Mouse (Mus musculus) embryo, embryonic 10.5 days (tissue): ENCODE data around the gene Psmd11.
A peak's percentile ranks its signal among the peaks of the same experiment; 100 is the strongest.
"Not testable (repeated sequence)": the region's sequence is repeated elsewhere in the genome, so short reads cannot be mapped to it uniquely, and the experiment has no call there.

Experiments used
- DNase-seq: peaks from one replicate; pipeline ENCODE4 v3.0.0-alpha.2; 2015; ENCODE audit warnings: low spot score

The Psmd11 gene

DNA sequence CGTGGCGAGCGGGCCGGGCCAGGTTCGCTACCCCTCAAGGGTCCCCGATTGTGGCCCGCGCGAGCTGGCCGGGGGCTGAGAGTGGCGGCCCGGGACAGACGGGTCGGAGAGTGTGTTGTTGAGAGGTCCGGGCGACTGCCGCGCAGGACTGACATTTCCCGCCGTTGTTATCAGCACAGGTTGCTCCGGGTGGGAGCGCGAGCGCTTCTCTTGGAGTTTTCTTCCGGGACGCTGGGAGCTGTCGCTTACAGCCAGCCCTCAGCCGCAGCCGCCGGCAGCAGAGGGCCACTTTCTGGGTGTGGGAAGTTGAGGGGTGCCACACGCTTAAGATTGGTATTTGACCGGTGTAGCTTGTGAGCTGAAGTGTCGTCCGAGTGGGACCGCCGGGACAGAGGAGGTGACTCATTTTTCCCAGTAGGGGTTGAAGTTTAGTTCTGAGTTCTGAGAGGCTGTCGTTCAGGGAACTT lies 627 bp downstream of the Psmd11 start:
- DNase-seq, result peak; percentile 41

GRCm38 (mm10) chr11:80429500-80430166 lies 1.2 kb downstream of the Psmd11 start:
- DNase-seq, result no peak

DNA sequence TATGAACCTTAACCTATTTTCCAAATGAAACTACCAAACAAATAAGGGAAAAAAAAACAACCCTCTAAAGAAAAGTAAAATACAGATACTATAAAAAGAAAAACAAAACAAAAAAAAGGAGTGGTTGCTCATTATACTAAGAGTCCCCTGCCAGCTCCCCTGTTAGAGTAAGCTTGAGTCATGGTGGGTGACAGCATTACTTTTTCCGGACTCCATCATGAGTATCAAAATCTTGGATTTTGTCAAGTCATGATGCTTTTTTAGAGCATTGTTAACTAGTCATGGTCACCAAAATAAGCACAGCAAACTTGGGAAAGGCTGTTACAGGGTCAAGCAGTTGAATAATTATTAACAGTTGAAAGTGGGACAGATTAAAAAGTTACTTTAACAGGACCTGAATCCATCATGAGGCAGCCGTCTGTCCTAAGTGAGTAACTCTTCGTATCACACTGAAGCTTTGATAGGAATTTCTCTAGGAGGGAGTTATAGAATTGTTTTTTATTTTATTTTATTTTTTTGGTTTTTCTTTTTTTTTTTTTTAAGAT lies 2.0 kb downstream of the Psmd11 start:
- DNase-seq, result no peak

GRCm38 (mm10) chr11:80446916-80447315 lies 18.5 kb downstream of the Psmd11 start:
- no peak for DNase-seq

GRCm38 (mm10) chr11:80449859-80450258 lies 21.4 kb downstream of the Psmd11 start:
- DNase-seq, result no peak

DNA sequence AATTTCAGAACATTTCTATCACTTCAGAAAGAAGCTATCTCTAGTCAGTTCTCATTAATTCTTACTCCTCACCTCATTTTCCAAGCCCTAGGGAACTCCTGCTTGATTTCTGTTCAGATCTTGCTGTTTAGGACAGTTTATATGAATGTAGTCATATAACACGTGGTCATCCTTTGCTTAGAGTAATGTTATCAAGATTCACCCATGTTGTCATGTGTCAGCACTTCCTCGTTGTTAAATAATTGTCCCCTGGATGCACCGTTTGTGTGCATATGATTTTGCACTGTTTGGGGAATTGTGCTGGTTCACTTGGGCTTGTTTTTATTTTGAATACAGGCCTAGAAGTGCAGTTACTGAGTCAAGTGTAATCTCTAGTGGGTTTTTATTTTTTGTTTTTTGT lies 23.8 kb downstream of the Psmd11 start:
- no peak for DNase-seq

DNA sequence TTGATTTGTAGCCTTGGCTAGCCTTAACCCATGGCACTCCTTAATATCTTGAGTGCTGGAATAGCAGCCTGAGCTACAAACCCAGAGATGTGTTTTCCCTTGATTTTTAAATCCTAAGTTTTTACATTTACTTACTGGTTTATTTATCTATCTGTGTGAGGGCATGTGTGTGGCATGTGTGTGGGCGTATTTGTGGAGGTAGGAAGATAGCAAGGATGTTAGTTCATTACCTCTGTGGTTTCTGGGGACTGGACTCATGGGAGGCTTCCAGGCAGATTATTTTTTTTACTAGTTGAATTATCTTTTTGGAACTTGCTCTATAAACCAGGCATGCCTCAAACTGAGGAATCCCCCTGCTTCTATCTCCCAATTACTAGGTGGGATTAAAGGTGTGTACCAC lies 24.8 kb downstream of the Psmd11 start:
- no peak for DNase-seq

DNA sequence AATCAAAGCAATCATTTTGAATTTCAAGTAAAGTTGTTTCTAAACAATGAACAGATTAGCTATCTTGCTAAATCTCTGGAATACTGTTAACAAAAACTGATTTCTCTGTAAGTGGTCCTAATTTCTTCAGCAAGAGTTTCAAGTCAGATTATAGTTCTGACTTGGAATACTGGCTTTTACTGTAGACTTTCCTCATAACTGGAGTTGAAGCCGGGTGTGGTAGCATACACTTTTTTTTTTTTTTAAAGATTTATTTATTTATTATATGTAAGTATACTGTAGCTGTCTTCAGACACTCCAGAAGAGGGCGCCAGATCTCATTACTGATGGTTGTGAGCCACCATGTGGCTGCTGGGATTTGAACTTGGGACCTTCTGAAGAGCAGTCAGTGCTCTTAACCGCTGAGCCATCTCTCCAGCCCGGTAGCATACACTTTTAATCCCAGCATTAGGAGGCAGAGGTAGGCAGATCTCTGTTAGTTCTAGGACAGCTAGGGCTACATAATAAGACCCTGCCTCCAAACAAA lies 35.3 kb downstream of the Psmd11 start:
- DNase-seq, result not testable (repeated sequence)

DNA sequence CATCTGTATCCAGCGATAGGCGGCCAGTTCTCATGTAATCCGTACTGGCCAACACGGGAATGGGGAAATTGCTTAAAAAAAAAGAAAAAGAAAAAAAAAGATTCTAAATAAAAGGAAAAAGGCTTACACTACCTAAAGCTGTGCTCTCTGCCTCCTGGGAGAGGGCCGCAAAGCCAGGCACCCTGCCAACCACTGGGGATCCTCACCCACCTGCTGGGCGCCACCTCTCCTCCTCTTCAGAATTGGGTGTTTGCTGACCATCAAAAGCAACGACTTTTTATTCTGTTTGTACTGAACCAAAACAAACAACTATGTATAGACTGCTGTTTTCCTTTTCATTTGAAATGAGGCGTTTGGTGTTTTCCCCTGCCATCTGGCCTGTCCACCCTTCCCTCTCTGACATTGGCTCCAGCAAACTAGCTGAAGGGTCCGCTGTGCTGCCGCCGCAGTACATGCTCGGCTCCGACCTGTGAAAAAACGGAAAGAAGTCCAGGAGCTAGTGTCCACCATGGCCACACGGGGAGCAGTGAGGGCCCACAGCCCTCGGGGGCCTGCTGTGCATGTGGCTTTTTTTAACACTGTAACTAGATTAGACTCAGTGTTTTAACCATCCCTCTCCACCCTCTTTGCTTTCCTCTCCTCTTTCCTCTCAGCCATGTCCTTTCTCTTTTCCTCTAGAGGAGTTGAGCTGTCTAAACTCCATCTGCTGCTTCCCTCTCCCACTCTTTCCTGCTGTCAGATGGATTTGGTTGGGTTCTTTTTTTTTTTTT lies 43.6 kb downstream of the Psmd11 start:
- no peak for DNase-seq

DNA sequence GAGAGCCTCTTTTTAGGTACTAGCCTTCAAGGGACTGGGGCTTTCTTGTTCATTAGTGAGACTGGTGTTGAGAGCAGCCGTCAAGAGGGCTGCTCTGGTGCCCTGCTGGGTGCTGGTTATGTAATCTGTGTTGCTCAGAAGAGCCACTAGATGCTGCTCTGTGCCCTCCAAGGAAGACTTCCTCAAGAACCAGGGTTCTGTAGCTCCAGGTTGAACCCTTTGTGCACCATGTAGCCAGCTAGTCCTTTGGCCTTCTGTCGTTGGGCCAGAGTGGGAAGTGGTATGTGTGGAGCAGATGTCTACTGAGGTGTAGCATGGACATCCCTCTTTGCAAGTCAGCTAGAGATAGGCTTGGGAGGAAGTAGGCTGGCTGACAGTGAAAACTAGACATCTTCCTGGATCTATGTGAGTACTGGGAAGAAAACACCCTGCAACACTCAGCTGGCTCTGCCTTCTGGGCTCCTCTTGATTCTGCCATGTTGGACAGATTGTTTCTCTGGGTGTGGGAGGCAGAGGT lies 45.8 kb downstream of the Psmd11 start:
- no peak for DNase-seq

DNA sequence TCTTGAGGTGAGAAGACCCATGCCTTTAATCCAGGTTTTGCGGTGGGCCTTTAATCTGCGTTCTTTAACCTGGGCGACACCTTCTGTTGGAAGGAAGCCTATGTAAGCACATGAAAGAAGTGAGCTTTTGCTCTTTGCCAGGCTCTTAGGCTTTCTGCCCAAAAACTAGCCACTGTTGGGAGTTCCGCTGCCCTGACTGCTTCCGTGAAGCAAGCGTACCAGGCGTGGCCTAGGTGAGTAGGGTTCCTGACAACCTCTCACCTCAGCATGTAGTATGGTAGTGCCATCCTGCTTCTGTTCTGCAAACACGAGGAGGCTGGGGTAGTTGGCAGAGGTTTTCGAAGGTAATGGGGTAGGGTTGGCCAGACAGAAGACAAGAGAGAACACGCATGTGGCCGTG lies 46.4 kb downstream of the Psmd11 start:
- no peak for DNase-seq

GRCm38 (mm10) chr11:80475544-80475943 lies 47.1 kb downstream of the Psmd11 start:
- no peak for DNase-seq

GRCm38 (mm10) chr11:80476222-80477189 lies 48.1 kb downstream of the Psmd11 start, which contains the start of gene Cdk5r1:
TSS of gene Cdk5r1 (plus strand) at chr11:80477023.
- DNase-seq, result peak; percentile 89

- peak; percentile 44 for DNase-seq
Observed at GRCm38 (mm10) chr11:80477341-80478199, 49.2 kb downstream of the Psmd11 start.

DNA sequence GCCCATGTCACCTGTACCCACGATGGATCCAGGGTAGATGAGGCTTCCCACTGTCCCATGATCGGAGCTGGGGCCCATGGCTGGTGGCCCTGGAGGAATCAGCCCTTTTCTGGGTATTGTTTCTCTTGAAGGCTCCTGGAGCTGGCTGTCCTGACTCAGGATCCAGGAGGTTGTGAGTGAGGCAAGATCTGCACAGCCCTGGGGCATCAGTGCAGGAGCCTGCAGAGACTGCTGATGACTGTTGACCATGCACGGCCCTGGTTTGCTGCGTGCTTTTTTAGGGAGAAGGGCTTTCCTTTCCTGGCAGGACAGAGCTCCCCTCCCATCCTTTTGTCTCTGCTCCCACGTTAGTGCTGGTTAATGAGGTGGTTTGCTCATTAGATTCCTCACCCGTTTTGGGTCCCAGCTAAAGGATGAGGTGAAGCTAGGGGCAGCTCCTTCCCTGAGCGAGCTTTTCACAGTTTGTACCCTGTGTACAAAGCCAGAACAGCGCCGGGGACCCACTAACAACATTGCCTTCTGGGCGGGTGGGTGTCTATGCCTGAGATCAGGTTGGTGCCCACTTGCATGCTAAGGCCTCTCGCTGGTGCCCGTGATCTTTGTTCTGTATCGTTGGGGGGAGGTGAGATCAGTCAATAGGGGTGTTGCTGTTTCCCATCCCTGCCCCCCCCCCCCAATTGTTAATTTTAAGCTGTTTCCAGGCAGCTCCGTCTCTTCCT lies 50.4 kb downstream of the Psmd11 start:
- DNase-seq, result no peak

GRCm38 (mm10) chr11:80479425-80479824 lies 51.0 kb downstream of the Psmd11 start:
- no peak for DNase-seq

- DNase-seq, result no peak
Observed at GRCm38 (mm10) chr11:80479906-80480866, 51.8 kb downstream of the Psmd11 start.

GRCm38 (mm10) chr11:80481409-80482050 lies 53.1 kb downstream of the Psmd11 start:
- no peak for DNase-seq
